Mouse (Mus musculus) adrenal gland (tissue): ENCODE measurements around the gene Gm16253.

Source experiments
- intact Hi-C: fragments of 180-260 bp; cut with DNase I; formaldehyde crosslinking; loops from one replicate; pipeline ENCODE4 v1.15.1; 2025

The Gm16253 gene

GRCm38 (mm10) chr3:96571336-96571735 lies 5.4 kb upstream of the Gm16253 start:
- intact Hi-C loops: no loop called here

DNA sequence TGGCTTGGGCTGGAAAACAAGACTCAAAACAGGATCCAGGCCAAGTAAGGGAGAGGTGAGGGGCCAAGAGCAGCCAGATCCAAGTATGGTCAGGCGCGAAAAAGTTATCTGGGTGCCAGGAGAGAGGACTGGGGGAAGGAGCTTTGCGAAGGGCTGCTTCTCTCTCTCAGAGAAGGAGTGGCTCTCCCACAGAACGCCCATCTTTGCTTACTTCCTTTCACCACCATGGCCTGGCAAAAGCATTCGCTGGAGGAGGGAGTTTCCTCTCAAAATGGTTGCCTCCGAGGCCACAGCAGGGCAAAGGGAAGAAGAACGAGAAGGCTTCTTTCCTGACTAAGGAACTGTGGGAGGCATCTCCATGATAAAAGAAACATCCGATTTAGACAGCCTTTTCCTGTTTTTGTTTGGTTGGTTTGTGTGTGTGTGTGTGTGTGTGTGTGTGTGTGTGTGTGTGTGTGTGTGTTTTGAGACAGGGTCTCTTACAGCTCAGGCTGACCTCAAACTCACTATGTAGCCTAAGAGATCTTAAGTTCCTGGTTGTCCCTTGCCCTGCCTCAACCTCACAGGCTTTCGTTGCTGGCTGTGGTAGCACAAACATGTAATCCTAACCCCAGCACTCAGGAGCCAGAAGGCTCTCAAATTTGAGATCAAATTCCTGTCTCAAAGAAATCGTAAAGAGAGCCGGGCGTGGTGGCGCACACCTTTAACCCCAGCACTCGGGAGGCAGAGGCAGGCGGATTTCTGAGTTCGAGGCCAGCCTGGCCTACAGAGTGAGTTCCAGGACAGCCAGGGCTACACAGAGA lies 4.7 kb upstream of the Gm16253 start:
- intact Hi-C loops: no loop called here

DNA sequence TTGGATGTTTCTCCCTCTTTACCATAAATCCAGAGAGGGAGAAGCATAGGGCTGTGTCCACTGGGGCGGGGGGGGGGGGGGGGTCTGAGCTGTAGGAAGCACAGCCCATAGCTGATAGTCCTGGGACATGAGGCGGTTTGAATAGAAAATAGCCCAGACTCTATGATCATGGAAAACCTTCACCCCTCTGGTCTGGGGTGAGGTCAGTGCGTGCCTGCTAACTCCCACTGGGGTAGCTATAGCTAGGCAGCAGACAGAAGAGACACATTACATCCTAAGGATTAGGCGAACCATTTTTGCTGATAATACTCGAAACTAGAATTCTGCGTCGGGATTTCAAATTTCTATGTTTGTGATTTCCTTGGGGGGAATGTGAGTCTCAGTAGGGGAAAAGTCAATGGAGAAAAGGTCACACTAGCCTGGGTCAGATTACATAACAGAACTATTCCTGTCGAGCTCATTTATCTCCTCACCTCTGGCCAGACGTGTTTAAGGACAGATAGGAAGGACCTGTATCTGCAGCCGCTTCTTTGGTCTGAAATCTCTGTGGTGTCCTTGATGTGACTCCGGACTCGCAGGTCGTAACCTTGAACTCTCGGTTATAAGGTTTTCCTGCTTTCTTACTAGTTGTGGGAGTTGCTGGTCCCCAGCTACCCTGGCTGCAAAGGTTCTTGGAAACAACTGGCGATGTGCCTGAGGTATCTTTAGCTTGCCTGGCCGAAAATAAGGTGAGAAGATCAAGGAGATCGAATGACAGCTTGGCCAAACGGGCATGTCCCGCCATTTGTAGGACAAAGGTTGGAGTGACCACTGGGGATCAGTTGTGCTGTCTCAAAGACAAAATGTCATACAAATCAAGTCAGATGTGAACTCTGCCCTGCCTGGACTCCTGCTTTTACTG lies 2.9 kb upstream of the Gm16253 start:
- intact Hi-C loops: loop anchor here (1.0 kb wide), 1 partner anchor 16 kb away; no protein-coding TSS in a partner anchor

DNA sequence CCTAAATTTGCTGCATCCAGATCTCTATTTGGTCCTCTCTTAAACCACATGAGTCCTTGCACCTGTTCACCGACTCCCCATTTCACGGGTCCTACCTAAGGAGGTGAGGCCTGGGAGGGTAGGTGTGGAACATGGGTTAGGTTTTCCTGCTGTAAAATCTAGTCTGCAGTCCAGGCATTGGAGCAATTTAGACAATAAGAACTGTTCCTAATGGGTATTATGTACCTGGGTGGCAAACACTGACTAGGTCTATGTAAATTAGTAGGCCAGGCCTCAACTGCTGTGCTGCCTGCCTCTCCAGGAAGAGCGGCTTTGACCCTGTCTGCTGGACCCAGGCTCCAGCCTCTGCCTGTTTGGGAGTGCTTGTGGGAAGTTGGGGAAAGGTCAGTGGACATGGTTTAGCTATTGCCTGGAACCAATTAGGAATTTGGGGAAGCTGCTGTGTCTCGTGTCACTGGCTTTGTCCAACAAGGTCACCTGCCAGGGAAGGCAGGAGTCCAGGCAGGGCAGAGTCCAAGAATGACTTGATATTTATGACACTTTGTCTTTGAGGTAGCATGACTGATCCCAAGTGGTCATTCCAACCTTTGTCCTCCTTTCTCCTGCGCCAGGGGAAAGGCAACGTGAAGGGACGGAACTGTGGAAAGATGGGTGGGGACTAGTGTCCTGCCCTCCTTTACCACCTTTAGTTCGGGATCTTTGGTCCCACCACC lies 1.4 kb upstream of the Gm16253 start:
- intact Hi-C loops: no loop called here

DNA sequence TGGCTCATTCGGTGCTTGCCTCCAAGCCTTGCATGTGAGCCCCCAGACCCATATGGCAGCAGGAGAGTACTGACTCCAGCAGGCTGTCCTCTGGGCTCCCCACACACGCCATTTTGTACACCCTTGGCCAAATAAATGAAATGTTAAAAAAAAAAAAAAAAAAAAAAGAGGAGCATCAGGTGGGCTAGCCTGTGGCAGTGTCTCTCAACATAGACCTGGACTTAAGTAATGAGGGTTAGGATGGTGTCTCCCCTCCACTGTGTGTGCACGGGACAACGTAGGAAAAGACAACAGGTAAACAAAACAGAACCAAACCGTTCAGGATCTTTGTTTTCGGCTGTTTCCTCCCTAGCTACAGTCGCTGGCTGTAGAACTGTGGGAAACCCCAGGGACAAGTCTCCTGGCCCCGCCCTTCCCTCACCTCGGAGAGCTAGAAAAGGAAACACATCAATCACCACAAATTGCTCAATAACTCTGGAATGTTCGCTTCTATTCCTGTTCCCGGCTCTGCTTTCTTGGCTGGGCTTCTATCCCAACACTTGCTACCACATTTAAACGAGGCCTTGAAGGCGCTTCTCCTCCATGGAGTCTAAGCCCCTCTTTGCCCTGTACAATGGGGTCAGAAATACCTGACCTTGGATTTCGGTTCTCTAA lies 652 bp upstream of the Gm16253 start:
- intact Hi-C loops: no loop called here

DNA sequence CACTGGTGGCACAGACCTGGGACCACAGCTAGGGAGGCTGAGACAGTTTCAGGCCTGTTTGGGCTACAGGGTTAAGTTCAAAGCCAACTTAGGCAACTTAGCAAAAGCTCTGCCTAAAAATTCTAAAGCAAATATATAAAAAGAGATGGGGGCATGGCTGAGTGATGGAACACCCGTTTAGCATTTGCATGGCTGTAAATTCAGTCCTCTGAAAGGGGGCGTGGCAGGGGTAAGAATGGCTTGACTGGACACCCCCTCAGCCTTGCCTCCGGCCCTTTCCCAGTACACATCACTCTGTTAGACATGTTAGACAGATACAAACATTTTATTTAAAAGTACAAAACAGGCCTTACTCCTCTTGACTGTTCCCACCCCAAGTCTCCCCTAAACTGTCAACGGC lies 782 bp downstream of the Gm16253 start:
- intact Hi-C loops: no loop called here

DNA sequence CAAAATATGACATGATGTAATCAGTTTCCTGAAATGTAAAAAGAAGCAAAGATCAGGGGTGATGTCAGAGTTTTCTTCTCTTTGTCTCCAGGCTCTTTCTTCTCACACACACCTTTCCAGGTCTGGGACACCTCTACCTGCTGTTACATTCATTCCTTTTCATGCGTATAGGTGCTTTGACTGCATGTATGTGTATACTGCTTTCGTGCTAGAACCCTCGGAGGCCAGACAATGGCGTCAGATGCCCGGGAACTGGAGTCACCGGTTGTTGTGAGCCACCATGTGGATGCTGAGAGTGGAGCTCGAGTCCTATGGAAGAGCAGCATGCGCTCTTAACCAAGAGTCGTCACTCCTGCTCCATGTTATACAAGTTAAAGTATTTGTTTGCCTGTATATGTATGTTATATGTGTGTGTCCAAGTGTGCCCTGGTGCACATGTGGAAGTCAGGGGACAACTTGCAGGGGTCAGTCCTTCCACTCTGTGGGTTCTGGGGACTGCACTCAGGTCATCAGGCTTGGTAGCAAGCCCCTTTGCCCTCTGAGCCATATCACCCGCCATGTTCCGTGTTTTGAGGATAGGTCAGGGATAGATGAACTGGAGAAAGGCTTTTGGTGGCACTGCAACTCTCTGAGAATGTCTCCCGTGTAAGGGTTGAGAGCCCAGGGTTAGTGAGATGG lies 1.9 kb downstream of the Gm16253 start:
- intact Hi-C loops: no loop called here

DNA sequence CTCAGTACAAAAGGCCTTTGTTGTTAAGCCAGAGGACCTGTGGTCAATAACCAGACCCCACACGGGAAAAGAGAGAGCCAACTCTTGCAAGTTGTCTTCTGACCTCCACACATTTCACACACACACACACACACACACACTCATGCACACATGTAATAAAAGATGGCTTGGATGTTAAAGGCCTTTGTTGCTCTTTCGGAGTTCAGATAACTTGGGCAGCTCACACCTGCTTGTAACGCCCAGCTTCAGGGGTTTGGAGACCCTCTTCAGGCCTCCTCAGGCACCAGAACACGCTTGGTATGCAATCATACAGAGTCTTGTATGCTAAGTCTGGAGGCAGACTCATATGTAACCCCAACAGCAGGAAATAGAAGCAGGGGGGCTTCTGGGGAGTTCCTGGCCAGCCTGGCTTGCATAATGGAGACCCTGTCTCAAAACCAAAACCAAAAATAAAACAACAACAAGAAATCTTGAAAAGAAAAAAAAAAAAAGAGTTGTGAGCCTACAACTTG lies 2.5 kb downstream of the Gm16253 start:
- intact Hi-C loops: no loop called here

- intact Hi-C loops: loop anchor here (2.0 kb wide), 1 partner anchor 31 kb away; no protein-coding TSS in a partner anchor
Observed at GRCm38 (mm10) chr3:96579885-96580454, 3.2 kb downstream of the Gm16253 start.

GRCm38 (mm10) chr3:96581141-96581540 lies 4.4 kb downstream of the Gm16253 start:
- intact Hi-C loops: loop anchor here (2.0 kb wide), 1 partner anchor 32 kb away; no protein-coding TSS in a partner anchor

GRCm38 (mm10) chr3:96581771-96582515 lies 5.2 kb downstream of the Gm16253 start:
- intact Hi-C loops: loop anchor here (2.0 kb wide), 1 partner anchor 33 kb away; no protein-coding TSS in a partner anchor

DNA sequence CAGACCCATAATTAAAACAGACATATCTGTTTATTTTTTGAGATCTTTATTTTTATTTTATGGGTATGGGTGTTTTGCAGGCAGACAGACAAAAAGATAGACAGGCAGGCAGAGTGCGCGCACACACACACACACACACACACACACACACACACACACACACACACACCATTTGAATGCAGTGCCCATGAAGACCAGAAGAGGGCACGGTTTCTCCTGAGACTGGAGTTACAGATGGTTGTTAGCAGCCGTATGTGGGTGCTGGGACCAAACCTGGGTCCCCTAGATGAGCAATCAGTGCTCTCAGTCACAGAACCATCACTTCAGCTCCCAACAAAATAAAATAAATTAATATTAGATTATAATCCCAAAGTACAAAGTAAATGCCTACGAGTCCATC lies 6.6 kb downstream of the Gm16253 start:
- intact Hi-C loops: no loop called here

- intact Hi-C loops: no loop called here
Observed at GRCm38 (mm10) chr3:96590657-96591056, 13.9 kb downstream of the Gm16253 start.

DNA sequence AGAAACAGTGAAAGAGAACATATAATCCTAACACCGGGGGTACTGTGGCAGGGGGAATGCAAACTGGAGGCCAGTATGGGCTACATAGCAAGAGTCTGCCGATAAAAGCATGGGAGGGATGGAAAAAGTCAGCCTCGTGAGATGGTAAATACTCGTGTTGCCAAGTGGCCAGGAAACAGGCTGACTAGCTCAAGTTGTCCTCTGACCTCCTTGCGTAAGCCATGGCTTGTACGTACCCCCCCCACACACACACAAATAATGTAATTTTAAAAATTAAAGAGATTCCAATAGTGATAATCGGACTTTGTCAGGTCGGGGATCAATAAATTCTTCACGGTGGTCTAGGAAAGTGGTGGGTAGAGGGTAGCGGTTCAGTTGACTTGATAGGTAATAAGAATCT lies 16.6 kb downstream of the Gm16253 start:
- intact Hi-C loops: no loop called here

- intact Hi-C loops: no loop called here
Observed at GRCm38 (mm10) chr3:96593790-96594560, 17.2 kb downstream of the Gm16253 start, which contains the start of gene Polr3gl. TSS of gene Polr3gl (minus strand) at chr3:96594181.

- intact Hi-C loops: loop anchor here (5.0 kb wide), 1 partner anchor 42 kb away; the partner anchor contains the start of genes Gm42957 and Pex11b
Observed at GRCm38 (mm10) chr3:96594851-96595250, 18.1 kb downstream of the Gm16253 start.

DNA sequence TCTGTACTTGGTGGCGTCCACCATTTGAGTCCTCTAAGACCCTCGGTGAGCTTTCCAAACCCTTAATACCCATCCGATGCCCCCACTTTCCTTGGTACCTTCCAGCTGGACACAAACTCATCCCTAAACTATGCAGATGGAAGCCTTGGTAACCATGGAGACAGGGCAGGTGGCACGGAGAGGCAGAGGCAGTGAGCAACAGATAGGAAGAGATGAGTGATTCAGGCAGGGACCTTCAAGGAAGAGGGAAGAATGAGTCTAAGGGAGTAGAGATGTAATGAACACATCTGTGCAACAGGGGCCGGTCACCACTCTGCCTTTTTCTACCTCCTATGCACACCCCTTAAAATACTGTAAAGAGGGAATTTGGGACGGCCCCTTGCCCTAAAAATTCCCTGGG lies 18.9 kb downstream of the Gm16253 start:
- intact Hi-C loops: loop anchor here (5.0 kb wide), 1 partner anchor 42 kb away; the partner anchor contains the start of genes Gm42957 and Pex11b

DNA sequence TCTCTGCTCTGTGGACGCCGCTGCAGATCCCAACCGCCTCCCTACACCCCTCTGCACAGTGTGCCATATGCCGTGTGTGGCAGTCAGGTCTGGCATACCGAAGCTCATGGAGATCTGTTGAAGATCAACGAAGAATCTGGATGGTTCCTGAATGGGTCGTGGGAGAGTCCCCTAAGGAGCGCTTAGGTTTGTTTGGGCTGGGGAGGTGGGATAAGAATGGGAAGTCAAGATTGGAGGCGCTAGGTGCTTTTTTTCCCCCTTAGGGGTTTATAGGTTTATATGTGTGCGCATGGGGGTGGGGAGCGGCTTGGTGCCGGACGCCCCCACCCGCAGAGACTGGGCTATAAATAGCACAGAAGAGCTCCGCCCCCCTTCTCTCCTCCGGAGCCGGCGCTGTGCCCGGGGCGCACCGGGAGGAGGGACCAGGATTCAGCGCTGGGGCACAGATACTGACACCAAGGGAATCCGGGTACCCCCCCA lies 19.5 kb downstream of the Gm16253 start, which contains the start of gene Ankrd34a:
Gene Ankrd34a, plus strand, starts transcription at position 409 of the 480 bp plus-strand sequence.
- intact Hi-C loops: loop anchor here (5.0 kb wide), 1 partner anchor 41 kb away; the partner anchor contains the start of genes Gm42957 and Pex11b
